Mouse (Mus musculus) hindbrain, postnatal 0 days (tissue): ENCODE measurements around the gene Clptm1. TPM values are rescaled to one million over a fixed set of nuclear protein-coding genes. Genes with fewer than 3 reads are reported as not detected.
"Not testable (repeated sequence)": the region's sequence is repeated elsewhere in the genome, so short reads cannot be mapped to it uniquely, and the experiment has no call there.

ENCODE experiments used
- ATAC-seq: fragments of 200-750 bp; cut with Nextera tagmentation; 2 replicates; pipeline ENCODE4 v1.8.0; 2017; ENCODE audit warnings: mild to moderate bottlenecking, moderate TSS enrichment, moderate library complexity
- DNase-seq: peaks from one replicate; pipeline ENCODE4 v3.0.0-alpha.2; 2015; ENCODE audit warnings: low spot score
- H3K27ac ChIP-seq: fragments of 300-500 bp; sonication (generic); 2 replicates; pipeline ENCODE4 v1.5.1; 2014; ENCODE audit warnings: mild to moderate bottlenecking
- H3K27me3 ChIP-seq: fragments of 300-500 bp; sonication (generic); 2 replicates; pipeline ENCODE4 v1.6.1; 2014; ENCODE audit warnings: low read length, mixed read lengths; ENCODE audit not compliant: insufficient read depth
- H3K36me3 ChIP-seq: fragments of 300-500 bp; sonication (generic); 2 replicates; pipeline ENCODE4 v1.6.1; 2014; ENCODE audit warnings: low read length, mixed read lengths; ENCODE audit not compliant: insufficient read depth
- H3K4me1 ChIP-seq: fragments of 300-500 bp; sonication (generic); 2 replicates; pipeline ENCODE4 v1.6.1; 2014; ENCODE audit warnings: antibody characterized with exemption, low read length, mixed read lengths; ENCODE audit not compliant: insufficient read depth
- H3K4me2 ChIP-seq: fragments of 300-500 bp; sonication (generic); 2 replicates; pipeline ENCODE4 v1.6.1; 2014; ENCODE audit warnings: low read depth, mild to moderate bottlenecking, low read length, moderate library complexity, mixed read lengths
- H3K4me3 ChIP-seq: fragments of 300-500 bp; sonication (generic); 2 replicates; pipeline ENCODE4 v1.5.1; 2014; ENCODE audit warnings: low read length
- H3K9ac ChIP-seq: fragments of 300-500 bp; sonication (generic); replicated peaks from 2 replicates; pipeline ENCODE4 v1.6.1; 2014; ENCODE audit warnings: mild to moderate bottlenecking, low read length, moderate library complexity, mixed read lengths
- H3K9me3 ChIP-seq: fragments of 300-500 bp; sonication (generic); 2 replicates; pipeline ENCODE4 v1.6.1; 2016; ENCODE audit warnings: low read length, mixed read lengths
- CTCF ChIP-seq: IDR thresholded peaks from 2 replicates; pipeline ENCODE4 v1.5.1; 2016; ENCODE audit warnings: antibody characterized with exemption, control low read depth, low read depth
- WGBS: fragments of 180-500 bp; shearing (Covaris S2); extraction: QIAGEN DNeasy Blood & Tissue Kit; methylation state at CpG from one replicate; pipeline ENCODE4 v1.1.7; 2014; 5-methylcytosine and 5-hydroxymethylcytosine counted together
- polyA plus RNA-seq: library from polyadenylated mRNA; unstranded; fragments of >200 nt; fragmentation: Nextera tagmentation; extraction: Ambion mirVana; gene quantifications from 2 replicates; pipeline ENCODE4 v1.2.1, GENCODE M21; 2015
- total RNA-seq: library from RNA; depleted of rRNA; stranded (reverse); fragments of >200 nt; gene quantifications from 2 replicates; pipeline ENCODE4 v1.2.3, GENCODE M21; 2014

Clptm1 gene
- total and polyA plus RNA-seq, 2 experiments from 2014 or later, result 142 to 178 TPM

- no peak overlapping the region for H3K27ac ChIP-seq
- DNase-seq, result no peak
- H3K4me2 ChIP-seq, result no peak overlapping the region
- no peak for TF ChIP-seq CTCF
- 82% methylated on average over 7 of the region's 7 CpGs for WGBS
- H3K4me1 ChIP-seq, result no peaks in the 10 kb centered on the region
- ATAC-seq, result no peak
- H3K4me3 ChIP-seq, result no peak overlapping the region
- no peaks in the 10 kb centered on the region for H3K9me3 ChIP-seq
- H3K9ac ChIP-seq, result no peak overlapping the region
- no peaks in the 10 kb centered on the region for H3K27me3 ChIP-seq
- H3K36me3 ChIP-seq, result no peaks in the 10 kb centered on the region
These were observed 44.0 kb downstream of the Clptm1 start for GRCm38 (mm10) chr7:19620811-19621210.

DNA sequence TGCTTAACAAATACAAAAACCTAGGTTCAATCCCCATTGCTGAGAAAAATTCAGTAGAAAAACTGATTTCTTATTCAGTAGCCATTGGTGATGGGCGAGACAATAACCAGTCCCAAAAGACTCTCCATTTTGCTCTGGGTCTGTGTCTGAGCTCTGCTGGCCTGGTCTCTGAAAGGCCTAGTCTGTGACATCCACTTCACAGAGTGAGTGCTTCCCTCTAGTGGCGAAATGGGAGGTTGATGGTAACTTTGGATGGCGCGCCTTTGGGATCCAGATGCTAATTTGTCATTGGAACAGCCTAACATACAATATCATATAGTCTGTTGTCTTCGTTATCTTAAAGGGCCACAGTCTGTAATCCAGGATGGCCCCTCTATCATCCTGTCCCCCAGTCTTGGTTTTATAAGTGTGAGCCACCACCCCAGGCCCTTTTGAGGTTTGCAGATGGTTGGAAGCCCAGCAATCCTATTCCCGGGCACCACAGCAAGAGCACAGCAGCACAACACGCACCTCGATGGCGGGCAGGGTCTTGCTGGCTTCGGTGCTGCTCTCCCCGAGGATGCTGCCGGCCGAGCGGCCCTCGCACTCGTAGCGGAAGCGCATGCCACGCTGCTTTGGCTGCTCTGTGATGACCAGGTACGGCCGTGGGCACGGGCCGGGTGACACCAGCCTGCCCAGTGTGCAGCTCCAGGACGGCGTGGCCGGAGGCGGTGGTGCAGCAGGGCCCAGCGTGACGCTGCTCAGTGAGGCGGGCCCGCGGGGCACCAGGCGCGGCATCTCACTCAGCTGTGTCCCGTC, 45.6 kb downstream of the Clptm1 start:
- peak; percentile 75 for ATAC-seq
- peak overlapping the region; percentile 38 for H3K4me2 ChIP-seq
- no peaks in the 10 kb centered on the region for H3K27me3 ChIP-seq
- WGBS, result 8% methylated on average over 35 of the region's 35 CpGs
- peak overlapping the region; percentile 26; the same call in 1 of the 2 replicates for H3K9ac ChIP-seq
- peak; percentile 93 for TF ChIP-seq CTCF
- DNase-seq, result peak; percentile 92
- H3K36me3 ChIP-seq, result 0 out of 2 replicates have a peak, but pooled peaks cover 5% of the 10 kb centered on the region
- H3K4me1 ChIP-seq, result no peaks in the 10 kb centered on the region
- H3K4me3 ChIP-seq, result peak overlapping the region; percentile 19
- peak overlapping the region; percentile 12; the same call in 1 of the 2 replicates for H3K27ac ChIP-seq
- H3K9me3 ChIP-seq, result no peaks in the 10 kb centered on the region

DNA sequence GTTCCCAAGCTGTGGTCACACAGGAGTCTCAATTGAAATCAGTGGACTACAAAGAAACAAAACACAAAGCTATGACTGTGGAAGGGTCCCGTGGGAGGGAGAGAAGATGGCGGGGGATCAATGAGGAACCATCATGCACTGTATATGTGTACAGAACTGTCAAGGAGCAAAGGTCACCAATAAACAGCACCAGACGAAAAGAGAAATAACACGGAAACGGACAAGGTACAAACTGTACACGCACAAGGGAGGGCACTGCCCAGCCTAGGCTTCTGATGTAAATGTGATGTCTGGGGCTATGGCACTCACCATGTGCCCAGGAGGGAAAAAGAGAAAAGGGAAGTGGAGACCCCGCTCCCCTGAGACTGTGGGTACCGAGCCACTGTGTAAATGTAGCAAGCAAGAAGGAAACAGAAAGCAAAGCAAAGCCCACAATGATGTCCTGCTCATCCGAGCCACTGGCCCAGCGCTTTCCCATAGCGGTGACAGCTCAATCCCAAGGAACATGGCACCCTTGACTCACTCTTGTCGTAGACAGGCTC, 49.7 kb downstream of the Clptm1 start:
- DNase-seq (no peak), ATAC-seq (no peak)
- WGBS, result 90% methylated on average over 12 of the region's 12 CpGs
- no peak for TF ChIP-seq CTCF
- no peak overlapping the region for H3K9ac ChIP-seq
- no peak overlapping the region for H3K27ac ChIP-seq
- H3K4me2 ChIP-seq, result no peak overlapping the region
- H3K4me3 ChIP-seq, result no peak overlapping the region
- 0 out of 2 replicates have a peak, but pooled peaks cover 5% of the 10 kb centered on the region for H3K36me3 ChIP-seq
- no peaks in the 10 kb centered on the region for H3K4me1 ChIP-seq
- H3K27me3 ChIP-seq, result no peaks in the 10 kb centered on the region
- no peaks in the 10 kb centered on the region for H3K9me3 ChIP-seq

- Histone ChIP-seq H3K4me1 (no peaks in the 10 kb centered on the region), H3K36me3 (0 out of 2 replicates have a peak, but pooled peaks cover 5% of the 10 kb centered on the region), H3K4me2 (no peak overlapping the region), H3K27ac (no peak overlapping the region), H3K9ac (no peak overlapping the region), H3K27me3 (no peaks in the 10 kb centered on the region), H3K4me3 (no peak overlapping the region), H3K9me3 (no peaks in the 10 kb centered on the region)
- WGBS, result 78% methylated on average over 5 of the region's 5 CpGs
- no peak for DNase-seq
- TF ChIP-seq CTCF, result 0 out of 2 replicates have a peak, but pooled peaks have one; percentile 25
- ATAC-seq, result no peak
These were observed 53.9 kb downstream of the Clptm1 start for GRCm38 (mm10) chr7:19610969-19611368.

GRCm38 (mm10) chr7:19609641-19610332, 55.0 kb downstream of the Clptm1 start:
- no peaks in the 10 kb centered on the region for H3K36me3 ChIP-seq
- DNase-seq (no peak), ATAC-seq (no peak)
- 0 out of 2 replicates have a peak, but pooled peaks have one; percentile 18 for TF ChIP-seq CTCF
- H3K9me3 ChIP-seq, result no peaks in the 10 kb centered on the region
- no peaks in the 10 kb centered on the region for H3K4me1 ChIP-seq
- no peak overlapping the region for H3K9ac ChIP-seq
- no peak overlapping the region for H3K4me3 ChIP-seq
- 92% methylated on average over 12 of the region's 12 CpGs for WGBS
- no peak overlapping the region for H3K27ac ChIP-seq
- H3K27me3 ChIP-seq, result no peaks in the 10 kb centered on the region
- H3K4me2 ChIP-seq, result no peak overlapping the region

- Histone ChIP-seq H3K9ac (no peak overlapping the region), H3K4me3 (no peak overlapping the region), H3K27ac (no peak overlapping the region), H3K4me2 (no peak overlapping the region), H3K9me3 (no peaks in the 10 kb centered on the region), H3K27me3 (no peaks in the 10 kb centered on the region), H3K4me1 (peaks cover 15% of the 10 kb centered on the region), H3K36me3 (peaks cover 5% of the 10 kb centered on the region; the same call in 1 of the 2 replicates)
- WGBS, result 78% methylated on average over 5 of the region's 5 CpGs
- ATAC-seq, result no peak
- no peak for DNase-seq
- no peak for TF ChIP-seq CTCF
These were observed 57.5 kb downstream of the Clptm1 start for GRCm38 (mm10) chr7:19607291-19607690.

- H3K27me3 ChIP-seq, H3K9me3 ChIP-seq, DNase-seq: not testable (repeated sequence)
- WGBS, result 59% methylated on average over 10 of the region's 10 CpGs
- peaks cover 16% of the 10 kb centered on the region for H3K4me1 ChIP-seq
- peak overlapping the region; percentile 99 for H3K9ac ChIP-seq
- H3K36me3 ChIP-seq, result peaks cover 15% of the 10 kb centered on the region
- ATAC-seq, result peak; percentile 8; the same call in 1 of the 2 replicates
- H3K27ac ChIP-seq, result peak overlapping the region; percentile 82; the same call in 1 of the 2 replicates
- peak overlapping the region; percentile 94 for H3K4me2 ChIP-seq
- H3K4me3 ChIP-seq, result peak overlapping the region; percentile 80
These were observed 60.1 kb downstream of the Clptm1 start for GRCm38 (mm10) chr7:19604606-19605214.
